Mouse (Mus musculus) cerebellum, postnatal 10 days (tissue): ENCODE data around the gene Lamtor2.
A peak's percentile ranks its signal among the peaks of the same experiment; 100 is the strongest.

Source experiments
- DNase-seq, 2 experiments: peaks; one replicate each; pipeline ENCODE4 v3.0.0; 2021; ENCODE audit warnings: mixed read lengths in 2 of 2

Gene Lamtor2

GRCm38 (mm10) chr3:88502641-88503504 lies 50.0 kb downstream of the Lamtor2 start:
- DNase-seq = peak; percentile 93

- DNase-seq = peak; percentile 39 to 61
These were observed 50.8 kb downstream of the Lamtor2 start for GRCm38 (mm10) chr3:88502031-88502571.

GRCm38 (mm10) chr3:88501366-88502030 lies 51.4 kb downstream of the Lamtor2 start:
- DNase-seq = no peak

- DNase-seq = no peak
These were observed 52.1 kb downstream of the Lamtor2 start for GRCm38 (mm10) chr3:88500655-88501365.

- DNase-seq = no peak
These were observed 52.8 kb downstream of the Lamtor2 start for GRCm38 (mm10) chr3:88500087-88500486.
